Mouse (Mus musculus) bone marrow macrophage, adult 2 months (primary cell): Measurements from ENCODE around the gene Reln.

ENCODE experiments used
- CTCF ChIP-seq: IDR thresholded peaks from 2 replicates; pipeline ENCODE4 v1.5.1; 2012; ENCODE audit warnings: low read depth, mild to moderate bottlenecking, low read length, moderate library complexity
- POLR2A ChIP-seq: IDR thresholded peaks from 2 replicates; pipeline ENCODE4 v1.6.1; 2012; ENCODE audit warnings: mild to moderate bottlenecking, low read depth, low read length, borderline replicate concordance

DNA sequence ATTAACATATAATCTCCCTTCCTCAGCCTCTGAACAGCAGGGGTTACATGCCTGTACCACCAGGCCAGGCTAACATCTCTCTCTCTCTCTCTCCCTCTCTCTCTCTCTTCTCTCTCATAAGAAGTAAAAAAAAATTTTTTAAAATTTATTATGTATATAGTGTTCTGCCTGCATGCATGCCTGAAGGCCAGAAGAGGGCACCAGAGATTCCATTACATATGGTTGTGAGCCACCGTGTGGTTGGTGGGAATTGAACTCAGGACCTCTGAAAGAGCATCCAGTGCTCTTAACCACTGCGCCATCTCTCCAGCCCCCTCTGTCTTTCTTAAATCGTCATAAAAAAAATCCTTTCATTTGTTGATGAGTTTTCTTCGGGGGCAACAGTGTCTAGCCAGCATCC, 499.8 kb downstream of the Reln start:
- TF ChIP-seq POLR2A, result no peak
- TF ChIP-seq CTCF, result peak; percentile 29; the same call in 1 of the 2 replicates
